In genomic region chr19:7069781-7070763, GRCm38 (mm10) we compare ENCODE assay signal across 7 mouse cellular contexts. TPM values are rescaled to one million over a fixed set of nuclear protein-coding genes. Genes with fewer than 3 reads are reported as not detected.
DNase-seq lines count a peak whose midpoint lies in the region; ATAC-seq lines count a peak whose summit lies in the region.

No protein-coding gene starts in this region.

- peak; percentile 81 for DNase-seq in Muller cell, postnatal 12 days (ENCODE audit: inconsistent ontology term)
- DNase-seq in embryonic facial prominence, embryonic 11.5 days (ENCODE audit: low spot score) = peak; percentile 62
- peak; percentile 65 for DNase-seq in hindbrain, embryonic 11.5 days (ENCODE audit: low spot score)
- DNase-seq in lung, postnatal 4 days = peak; percentile 57 to 85
- DNase-seq in cerebellum, postnatal 36 days = no peak
- DNase-seq in testis, postnatal 10 days (ENCODE audit: low spot score) = no peak
- DNase-seq in adrenal gland, postnatal 25 days = no peak

- H3K4me2 ChIP-seq in embryonic facial prominence, embryonic 11.5 days (ENCODE audit: low read depth, low read length) = peak overlapping the region; percentile 32; the same call in 1 of the 2 replicates
- peak overlapping the region; percentile 20; the same call in 1 of the 2 replicates for H3K4me2 ChIP-seq in hindbrain, embryonic 11.5 days (replicated peaks; ENCODE audit: low read depth, low read length)

- H3K9ac ChIP-seq in embryonic facial prominence, embryonic 11.5 days (replicated peaks; ENCODE audit: low read length) = peak overlapping the region; percentile 39
- H3K9ac ChIP-seq in hindbrain, embryonic 11.5 days (ENCODE audit: low read depth, low read length) = no peak overlapping the region

- H3K27me3 ChIP-seq in embryonic facial prominence, embryonic 11.5 days (ENCODE audit: control insufficient read depth, insufficient read depth, low read length) = peaks cover 2% of the 10 kb centered on the region; the same call in 1 of the 2 replicates
- peaks cover 12% of the 10 kb centered on the region for H3K27me3 ChIP-seq in hindbrain, embryonic 11.5 days (ENCODE audit: control insufficient read depth, insufficient read depth, low read length)

- H3K9me3 ChIP-seq in embryonic facial prominence, embryonic 11.5 days (replicated peaks; ENCODE audit: control insufficient read depth, low read length) = no peaks in the 10 kb centered on the region
- H3K9me3 ChIP-seq in hindbrain, embryonic 11.5 days (ENCODE audit: control insufficient read depth, low read length) = no peaks in the 10 kb centered on the region

- WGBS in embryonic facial prominence, embryonic 11.5 days = 3% methylated on average over 35 of the region's 35 CpGs
- WGBS in hindbrain, embryonic 11.5 days = 3% methylated on average over 31 of the region's 35 CpGs

- no peaks in the 10 kb centered on the region for H3K36me3 ChIP-seq in embryonic facial prominence, embryonic 11.5 days (replicated peaks; ENCODE audit: control insufficient read depth, insufficient read depth, low read depth, low read length)
- H3K36me3 ChIP-seq in hindbrain, embryonic 11.5 days (ENCODE audit: control insufficient read depth, insufficient read depth, low read length) = no peaks in the 10 kb centered on the region; the same call in 1 of the 2 replicates

- peaks cover 18% of the 10 kb centered on the region for H3K4me1 ChIP-seq in embryonic facial prominence, embryonic 11.5 days (ENCODE audit: control insufficient read depth, insufficient read depth, low read length)
- H3K4me1 ChIP-seq in hindbrain, embryonic 11.5 days (replicated peaks; ENCODE audit: control insufficient read depth, insufficient read depth, low read length) = peaks cover 44% of the 10 kb centered on the region

- ATAC-seq in embryonic facial prominence, embryonic 11.5 days (replicated peaks; ENCODE audit: insufficient number of reproducible peaks, low FRiP score, low TSS enrichment, low read depth) = peak; percentile 68
- ATAC-seq in hindbrain, embryonic 11.5 days (ENCODE audit: low FRiP score) = peak; percentile 25; the same call in 1 of the 2 replicates

- H3K27ac ChIP-seq in embryonic facial prominence, embryonic 11.5 days (replicated peaks; ENCODE audit: low read depth, low read length) = peak overlapping the region; percentile 49
- H3K27ac ChIP-seq in hindbrain, embryonic 11.5 days (ENCODE audit: low read depth, low read length) = peak overlapping the region; percentile 62

- no peak overlapping the region for H3K4me3 ChIP-seq in embryonic facial prominence, embryonic 11.5 days (ENCODE audit: low read depth, low read length)
- no peak overlapping the region for H3K4me3 ChIP-seq in hindbrain, embryonic 11.5 days (ENCODE audit: low read depth, low read length)

RNA-seq across cellular contexts. Expression of gene Macrod1, which starts 13.5 kb away (rescaled TPM):
- 5.0 and 6.9 TPM in 2 replicates for polyA plus RNA-seq in embryonic facial prominence, embryonic 11.5 days (2014; fragmentation: Nextera tagmentation; extraction: Ambion mirVana)
- polyA plus RNA-seq in hindbrain, embryonic 11.5 days (2014; fragmentation: Nextera tagmentation; extraction: Ambion mirVana) = 2.8 and 3.1 TPM in 2 replicates
- total RNA-seq in adrenal gland, postnatal 25 days (2021) = 42.7 and 52.1 TPM in 2 replicates

RNA-seq across cellular contexts. Expression of gene Stip1, which starts 30.3 kb away (rescaled TPM):
- 400 and 412 TPM in 2 replicates for polyA plus RNA-seq in embryonic facial prominence, embryonic 11.5 days (2014; fragmentation: Nextera tagmentation; extraction: Ambion mirVana)
- polyA plus RNA-seq in hindbrain, embryonic 11.5 days (2014; fragmentation: Nextera tagmentation; extraction: Ambion mirVana) = 376 and 390 TPM in 2 replicates
- total RNA-seq in adrenal gland, postnatal 25 days (2021) = 158 and 239 TPM in 2 replicates

RNA-seq across cellular contexts. Expression of gene Flrt1, which starts 35.5 kb away (rescaled TPM):
- polyA plus RNA-seq in embryonic facial prominence, embryonic 11.5 days (2014; fragmentation: Nextera tagmentation; extraction: Ambion mirVana) = 3.0 and 4.4 TPM in 2 replicates
- polyA plus RNA-seq in hindbrain, embryonic 11.5 days (2014; fragmentation: Nextera tagmentation; extraction: Ambion mirVana) = 4.6 and 5.6 TPM in 2 replicates
- 1.6 and 2.0 TPM in 2 replicates for total RNA-seq in adrenal gland, postnatal 25 days (2021)

RNA-seq across cellular contexts. Expression of gene Fermt3, which starts 50.8 kb away (rescaled TPM):
- polyA plus RNA-seq in embryonic facial prominence, embryonic 11.5 days (2014; fragmentation: Nextera tagmentation; extraction: Ambion mirVana) = 6.3 and 6.6 TPM in 2 replicates
- 7.3 and 7.6 TPM in 2 replicates for polyA plus RNA-seq in hindbrain, embryonic 11.5 days (2014; fragmentation: Nextera tagmentation; extraction: Ambion mirVana)
- total RNA-seq in adrenal gland, postnatal 25 days (2021) = 4.2 and 4.4 TPM in 2 replicates

Comparison
In these comparisons a context has a peak if more than half of its experiments do, and no peak if none do; other contexts are left out.
1. DNase-seq: peak in Muller cell, postnatal 12 days (single experiment), embryonic facial prominence, embryonic 11.5 days (single experiment), hindbrain, embryonic 11.5 days (single experiment) and lung, postnatal 4 days (2 of 2); none in cerebellum, postnatal 36 days (0 of 2), testis, postnatal 10 days (single experiment) and adrenal gland, postnatal 25 days (single experiment).